Mouse (Mus musculus) hematopoietic stem cell, adult 5-6 weeks (primary cell): ENCODE data around the gene Armt1. TPM values are rescaled to one million over a fixed set of nuclear protein-coding genes. Genes with fewer than 3 reads are reported as not detected.
"Not testable (repeated sequence)": the region's sequence is repeated elsewhere in the genome, so short reads cannot be mapped to it uniquely, and the experiment has no call there.

Experiments
- ATAC-seq, 2 experiments: fragments of 125-278 bp in 1 of 2; replicated peaks in 1 of 2; 2 replicates each; pipeline ENCODE4 v1.8.0; 2016 to 2017; ENCODE audit warnings: inconsistent platforms in 2 of 2, mild to moderate bottlenecking in 2 of 2, moderate number of reproducible peaks in 2 of 2, low read depth in 1 of 2, moderate TSS enrichment in 1 of 2; ENCODE audit not compliant: low FRiP score in 2 of 2, poor library complexity in 2 of 2, severe bottlenecking in 2 of 2, insufficient read depth in 1 of 2, low TSS enrichment in 1 of 2
- total RNA-seq: library from RNA; stranded (forward); fragments of 172-1452, 232-1000 nt; gene quantifications from 2 replicates; pipeline ENCODE4 v1.2.3, GENCODE M21; 2017

The Armt1 gene
- total RNA-seq, 1 experiment from 2014 or later, result 31.4 TPM

DNA sequence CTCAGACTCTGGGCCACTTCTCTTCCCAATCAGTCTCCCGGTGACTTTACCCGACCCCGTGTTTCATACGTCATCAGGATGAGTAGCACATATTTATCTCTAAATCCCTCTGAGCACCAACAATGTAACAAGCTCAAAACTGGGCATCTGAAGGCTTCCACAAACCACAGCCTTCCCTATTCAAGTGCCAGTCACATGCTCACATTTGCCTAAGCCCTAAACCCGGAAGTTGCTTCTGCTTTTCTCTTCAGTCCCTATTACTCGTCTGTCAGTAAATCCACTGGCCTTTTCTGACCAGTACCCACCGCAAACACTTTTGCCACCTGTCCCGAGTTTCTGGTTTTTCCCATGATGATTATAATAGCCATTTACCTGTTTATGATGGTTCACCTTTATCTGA lies 1.9 kb upstream of the Armt1 start:
- peak; percentile 23 to 25; a peak in 1 of 4 replicates for ATAC-seq

DNA sequence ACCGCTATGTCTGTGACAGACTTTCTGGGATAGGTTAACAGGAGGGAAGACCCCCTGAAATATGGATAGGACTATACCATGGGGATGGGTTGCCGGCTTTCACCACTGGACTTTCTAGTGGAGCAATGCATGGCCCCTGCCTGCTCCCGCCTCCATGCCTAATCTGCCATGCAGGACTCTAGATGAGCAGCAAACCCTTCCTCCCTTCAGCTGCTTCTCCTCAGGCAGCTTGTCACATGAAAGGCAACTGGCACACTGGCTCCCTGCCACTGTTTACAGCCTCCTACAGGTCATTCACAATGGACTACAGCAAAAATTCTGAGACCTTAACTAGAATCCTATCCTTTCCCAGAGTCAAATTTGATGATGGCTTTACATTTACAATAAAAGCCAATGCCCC lies 1.4 kb upstream of the Armt1 start:
- ATAC-seq, result no peak

DNA sequence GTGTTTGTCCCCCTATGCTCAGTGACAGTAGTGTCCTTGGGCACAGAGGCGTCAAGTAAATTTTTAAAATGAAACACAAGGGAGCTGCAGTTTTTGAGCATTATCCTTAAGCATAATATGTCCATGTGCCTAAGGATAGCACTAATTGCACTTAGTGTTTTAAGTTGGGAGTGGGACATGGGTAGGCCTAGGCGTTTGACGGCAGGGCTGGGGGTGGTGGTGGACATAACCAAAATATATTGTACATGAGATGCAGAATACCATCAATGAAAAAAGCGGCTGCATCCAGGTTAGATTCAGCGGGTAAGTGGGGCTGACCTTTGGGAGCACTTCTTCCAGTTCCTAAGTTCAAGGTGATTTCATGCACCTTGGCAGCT lies 533 bp upstream of the Armt1 start:
- no peak for ATAC-seq

DNA sequence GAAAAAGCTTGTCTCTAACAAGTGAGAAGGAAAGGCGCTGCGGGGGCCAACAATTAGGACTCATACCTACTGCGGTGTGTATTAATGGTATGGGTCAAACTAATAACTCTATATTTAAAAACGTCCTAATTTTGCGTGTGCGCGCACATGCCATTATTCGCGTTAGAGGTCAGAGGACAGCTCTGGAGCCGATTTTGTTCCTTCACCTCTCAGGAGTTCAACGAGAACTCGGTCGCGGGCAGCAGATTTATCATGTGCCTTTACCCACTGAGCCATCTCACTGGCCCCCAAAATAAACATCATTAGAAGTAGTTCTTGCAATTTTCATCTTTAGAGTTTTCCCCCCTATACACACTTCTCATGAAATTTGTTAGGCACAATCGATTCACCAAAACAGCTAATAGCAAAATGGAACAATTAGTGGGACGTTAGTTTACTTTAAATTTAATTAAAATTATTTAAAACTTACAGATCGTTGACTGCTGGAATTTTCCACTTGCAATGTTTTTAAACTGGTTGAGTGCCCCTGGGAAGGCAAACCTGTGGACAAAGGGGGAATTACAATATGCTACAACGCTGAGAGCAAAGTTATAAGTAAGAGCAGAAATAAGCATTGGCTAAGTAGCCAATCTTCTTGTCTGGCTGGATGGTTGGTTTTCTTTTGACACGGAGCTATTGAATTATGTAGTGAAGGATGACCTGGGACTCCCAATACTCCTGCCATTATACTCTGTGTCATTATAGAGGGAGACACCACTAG lies 909 bp downstream of the Armt1 start:
- 0 out of 4 replicates have a peak, but pooled peaks have one; percentile 24 to 37 for ATAC-seq

DNA sequence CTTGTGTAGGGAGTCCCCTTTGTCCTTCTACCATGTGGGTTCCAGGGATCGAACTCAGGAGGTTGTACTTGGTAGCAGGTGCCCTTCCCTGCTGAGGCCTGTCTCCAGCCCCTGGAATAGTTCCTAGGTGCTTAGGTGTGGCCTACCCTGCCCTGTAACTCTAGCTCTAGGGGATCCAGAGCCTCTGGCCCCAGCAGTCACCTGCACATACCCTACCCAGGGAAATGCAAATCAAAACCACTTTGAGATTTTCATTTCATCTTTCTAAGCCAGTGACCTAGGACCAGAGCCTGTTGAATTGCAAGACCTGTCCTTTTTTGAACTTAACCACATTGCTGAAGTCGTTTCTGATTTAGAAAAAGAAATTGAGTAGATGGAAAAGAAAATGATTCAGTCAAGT lies 1.6 kb downstream of the Armt1 start:
- not testable (repeated sequence) for ATAC-seq

DNA sequence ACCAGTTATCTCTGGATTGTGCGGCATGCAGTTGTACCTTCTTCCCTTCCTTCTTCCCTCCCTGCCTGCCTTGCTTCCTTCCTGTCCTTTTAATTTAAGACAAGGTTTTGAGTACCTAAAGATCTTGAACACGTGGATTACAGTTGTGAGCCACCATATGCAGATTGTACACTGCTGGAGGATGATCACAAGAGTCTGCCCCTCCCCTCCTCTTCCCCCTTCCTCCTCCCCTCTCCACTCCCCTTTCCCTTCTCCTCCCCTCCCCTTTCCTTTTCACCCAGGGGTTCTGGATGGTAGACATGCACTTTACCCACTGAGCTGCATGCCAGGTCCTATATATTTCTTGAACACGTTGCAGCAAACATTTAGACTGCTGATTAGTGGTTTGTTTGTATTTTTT lies 3.1 kb downstream of the Armt1 start:
- no peak for ATAC-seq

DNA sequence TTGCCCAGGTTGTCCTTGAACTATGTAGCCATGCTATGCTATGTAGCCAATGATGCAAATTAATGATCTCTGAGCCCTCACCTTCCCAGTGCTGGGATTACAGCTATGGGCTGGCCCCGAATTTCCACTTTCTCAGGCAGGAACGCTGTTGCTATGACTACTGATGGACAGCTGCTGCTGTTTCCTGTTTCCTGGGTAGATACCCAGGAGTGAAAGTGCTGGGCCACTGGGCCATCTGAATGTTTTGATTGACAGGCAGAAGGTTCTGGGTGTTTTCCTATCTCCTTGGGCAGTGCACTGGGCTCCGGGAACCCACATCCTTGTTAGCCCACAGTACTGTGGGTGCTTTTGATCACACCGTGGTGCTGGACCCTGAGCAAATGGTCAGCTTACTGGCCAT lies 24.1 kb downstream of the Armt1 start:
- ATAC-seq, result 0 out of 4 replicates have a peak, but pooled peaks of 1 of the 2 experiments have one; percentile 21

DNA sequence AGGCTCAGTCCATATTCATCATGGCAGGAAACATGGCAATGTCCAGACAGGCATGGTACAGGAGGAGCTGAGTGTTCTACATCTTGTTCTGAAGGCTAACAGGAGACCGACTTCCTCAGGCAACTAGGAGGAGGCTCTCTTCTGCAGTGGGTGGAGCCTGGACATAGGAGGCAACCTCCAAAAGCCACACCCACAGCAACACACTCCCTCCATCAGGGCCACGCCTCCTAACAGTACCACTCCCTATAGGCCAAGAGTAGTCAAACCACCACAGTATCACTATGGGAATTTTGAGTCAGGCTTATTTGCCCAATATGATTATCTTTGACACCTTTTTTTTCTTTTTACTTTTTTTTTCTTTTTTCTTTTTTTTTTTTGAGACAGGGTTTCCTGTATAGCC lies 27.9 kb downstream of the Armt1 start:
- ATAC-seq, result no peak

DNA sequence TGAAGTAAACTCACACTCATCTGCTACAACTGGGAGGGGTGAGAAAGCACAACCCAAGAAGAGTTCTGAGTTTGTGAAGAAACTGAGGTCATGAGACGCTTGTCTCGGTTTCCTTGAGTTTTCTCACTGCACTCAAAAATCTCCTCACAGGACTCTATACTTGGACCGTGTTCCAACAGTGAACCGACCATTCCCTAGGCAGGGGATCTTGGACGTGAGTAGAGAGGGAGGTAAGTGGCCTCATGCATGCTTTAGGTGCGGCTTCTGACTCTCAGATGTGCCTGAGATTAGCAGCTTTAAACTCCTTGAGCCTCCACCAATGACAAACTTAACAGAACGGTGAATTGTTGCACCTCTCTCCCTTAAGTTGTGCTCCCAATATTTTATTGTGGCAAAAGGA lies 33.5 kb downstream of the Armt1 start:
- no peak for ATAC-seq

DNA sequence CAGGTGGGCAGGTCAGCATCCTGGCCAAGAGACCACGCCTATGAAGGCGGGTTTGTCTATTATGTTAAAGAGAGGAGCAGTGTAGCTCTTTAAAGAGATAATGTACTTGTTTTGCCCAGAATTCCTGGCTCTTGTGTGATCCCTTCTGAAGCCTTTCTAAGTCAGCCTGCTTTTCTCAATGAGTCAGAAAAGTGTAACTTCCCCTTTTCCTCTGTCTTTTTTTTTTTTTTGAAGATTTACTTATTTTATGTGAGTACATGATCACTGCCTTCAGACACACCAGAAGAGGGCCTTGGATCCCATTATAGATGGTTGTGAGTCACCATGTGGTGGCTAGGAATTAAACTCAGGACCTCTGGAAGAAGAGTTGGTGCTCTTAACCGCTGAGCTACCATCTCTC lies 37.1 kb downstream of the Armt1 start:
- ATAC-seq, result peak in 1 of 2 experiments; percentile 39; a peak in 2 of 4 replicates

DNA sequence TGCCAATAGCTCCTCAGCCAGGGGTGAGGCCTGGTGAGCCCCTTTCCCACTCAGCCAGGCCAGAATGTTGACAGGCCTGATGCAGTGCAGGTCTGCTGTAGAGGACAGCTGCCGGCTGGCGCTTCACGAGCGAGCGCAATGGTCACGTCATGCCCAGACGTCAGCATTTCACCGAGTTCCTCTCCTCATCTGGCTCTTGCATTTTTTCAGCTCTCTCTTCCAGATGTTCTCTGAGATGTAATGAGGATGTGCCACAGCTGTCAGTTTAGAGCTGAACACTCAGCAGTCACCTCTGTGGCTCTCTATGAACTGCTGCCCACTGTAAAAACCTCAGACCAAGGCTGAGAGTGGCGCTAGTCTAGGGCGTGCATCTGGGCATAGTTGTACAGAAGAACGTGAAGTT lies 41.3 kb downstream of the Armt1 start:
- no peak for ATAC-seq

DNA sequence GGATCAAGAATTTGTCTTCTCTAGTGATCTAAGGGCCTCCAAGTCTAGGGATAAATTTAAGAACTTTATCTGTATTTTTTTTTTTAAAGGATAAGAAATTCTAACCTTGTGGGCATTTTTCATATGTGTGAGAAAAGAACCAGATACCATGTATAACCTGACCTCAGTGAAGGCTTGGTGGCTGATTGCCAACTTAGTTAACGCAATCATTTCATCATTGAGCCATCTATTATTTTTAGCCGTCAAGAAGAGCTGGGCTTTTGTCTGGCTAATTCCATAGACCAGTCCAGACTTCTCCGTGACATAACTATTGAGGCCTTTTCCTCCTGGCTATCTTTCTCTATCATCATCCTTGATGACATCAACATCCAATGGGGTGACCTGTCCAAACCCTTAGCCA lies 43.2 kb downstream of the Armt1 start:
- no peak for ATAC-seq

DNA sequence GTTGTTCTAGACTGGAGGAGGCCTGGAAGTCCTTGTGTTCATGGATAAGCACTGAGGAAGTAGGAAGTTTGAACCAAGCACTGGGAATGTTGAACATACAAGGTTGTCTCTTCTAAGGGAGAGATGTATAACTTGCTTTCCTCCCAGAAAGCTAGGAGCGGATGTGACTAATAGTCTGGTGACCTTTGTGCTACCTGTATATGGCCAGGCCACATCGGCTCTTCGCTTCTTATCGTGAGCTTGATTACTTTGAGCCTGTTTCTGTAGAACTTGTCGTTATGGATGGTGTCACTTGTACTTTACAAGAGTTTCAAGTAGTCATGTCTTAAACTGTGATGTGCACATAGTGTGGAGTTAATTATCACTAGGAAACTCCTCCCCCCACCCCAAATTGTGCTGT lies 44.3 kb downstream of the Armt1 start:
- no peak for ATAC-seq

DNA sequence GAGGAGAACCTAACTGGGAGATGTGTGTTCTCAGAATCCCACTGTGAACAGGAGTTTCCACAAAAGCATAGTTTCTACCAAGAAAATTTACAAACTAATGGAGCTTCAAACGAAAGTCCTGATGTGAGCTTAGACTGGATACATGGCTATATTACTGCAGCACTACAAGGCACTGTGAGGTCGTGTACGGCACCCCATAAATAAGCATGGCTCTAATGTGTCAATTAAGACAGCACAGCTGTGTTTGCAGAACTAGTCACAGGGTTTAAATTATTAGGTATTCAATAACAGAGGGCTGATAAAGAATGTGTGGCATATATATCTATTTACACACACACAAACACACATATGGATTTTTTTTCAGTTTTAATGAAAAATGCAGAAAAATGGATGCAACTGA lies 48.7 kb downstream of the Armt1 start:
- ATAC-seq, result no peak

DNA sequence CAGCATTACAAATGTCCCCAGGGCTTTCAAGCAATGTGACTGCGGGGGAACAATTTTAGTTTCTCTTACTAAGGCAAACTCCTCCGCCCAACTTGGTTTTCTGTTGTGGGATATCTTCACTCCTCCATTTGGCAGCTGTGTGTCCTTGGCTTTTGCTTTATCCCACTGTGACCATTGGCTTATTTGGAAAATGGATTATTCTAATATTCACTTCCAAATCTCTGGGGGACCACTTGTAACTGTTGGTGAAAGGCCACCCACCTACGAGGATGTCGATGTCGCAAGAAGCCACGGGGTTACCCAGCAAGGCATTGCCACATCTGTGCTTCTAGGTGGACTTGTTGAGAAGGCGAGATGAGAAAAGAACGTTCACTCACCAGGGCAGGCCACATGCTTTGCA lies 49.4 kb downstream of the Armt1 start:
- ATAC-seq, result no peak

DNA sequence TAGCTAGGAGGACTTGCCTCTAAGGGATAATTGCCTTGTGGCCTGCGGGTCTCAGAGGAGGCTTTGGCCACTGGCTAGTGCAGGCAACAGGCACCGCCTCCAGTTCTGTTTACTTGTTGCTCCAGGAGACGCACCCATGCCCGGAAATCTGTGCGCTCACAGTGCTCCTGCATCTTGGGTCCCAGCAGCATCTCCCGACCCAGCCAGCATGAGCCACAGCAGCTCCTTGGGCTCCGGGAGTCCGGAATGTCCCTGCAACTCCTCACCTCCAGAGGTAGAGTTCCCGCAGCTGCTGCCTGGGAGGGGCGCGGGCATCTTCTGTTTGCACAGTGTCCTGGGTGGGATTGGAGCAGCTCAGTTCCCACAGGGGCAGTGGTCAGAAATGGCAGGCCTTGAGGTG lies 50.1 kb downstream of the Armt1 start, which contains the start of gene Ccdc170:
Gene Ccdc170 (plus strand): TSS at position 148 of the 400 bp plus-strand sequence.
- no peak for ATAC-seq

DNA sequence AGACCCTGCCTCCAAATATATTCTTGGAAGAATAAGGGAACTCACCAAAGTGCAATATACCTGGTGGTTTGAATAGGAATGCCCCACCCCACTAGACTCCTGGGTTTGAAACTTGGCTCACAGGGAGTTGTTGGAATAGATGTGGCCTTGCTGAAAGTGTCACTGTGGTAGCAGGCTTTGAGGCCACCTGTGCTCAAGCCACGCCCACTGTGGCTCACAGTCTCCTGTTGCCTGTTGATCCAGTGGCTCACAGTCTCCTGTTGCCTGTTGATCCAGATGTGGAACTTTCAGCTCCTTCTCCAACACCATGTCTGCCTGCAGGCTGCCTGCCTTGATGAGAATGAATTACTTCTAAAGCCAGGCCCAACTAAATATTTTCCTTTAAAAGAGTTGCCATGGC lies 51.6 kb downstream of the Armt1 start:
- ATAC-seq, result no peak

DNA sequence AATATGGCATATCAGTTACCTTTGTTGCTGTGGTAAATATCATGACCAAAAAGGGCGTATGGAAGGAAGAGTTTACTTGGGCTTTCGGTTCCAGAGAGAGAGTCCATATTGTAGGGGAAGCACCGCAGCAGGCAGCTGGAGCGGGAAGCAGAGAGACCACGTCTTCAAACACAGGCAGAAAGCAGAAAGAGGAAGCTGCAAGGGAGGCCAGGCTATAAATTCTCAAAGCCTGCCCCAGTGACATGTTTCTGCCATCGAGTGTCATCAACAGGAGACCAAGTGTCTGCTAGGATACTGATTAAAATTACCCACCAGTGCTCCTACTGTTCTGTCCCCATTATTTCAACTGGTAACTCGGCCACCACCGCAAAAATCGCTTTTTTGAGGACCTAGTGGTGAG lies 52.7 kb downstream of the Armt1 start:
- 0 out of 4 replicates have a peak, but pooled peaks of 1 of the 2 experiments have one; percentile 25 for ATAC-seq

DNA sequence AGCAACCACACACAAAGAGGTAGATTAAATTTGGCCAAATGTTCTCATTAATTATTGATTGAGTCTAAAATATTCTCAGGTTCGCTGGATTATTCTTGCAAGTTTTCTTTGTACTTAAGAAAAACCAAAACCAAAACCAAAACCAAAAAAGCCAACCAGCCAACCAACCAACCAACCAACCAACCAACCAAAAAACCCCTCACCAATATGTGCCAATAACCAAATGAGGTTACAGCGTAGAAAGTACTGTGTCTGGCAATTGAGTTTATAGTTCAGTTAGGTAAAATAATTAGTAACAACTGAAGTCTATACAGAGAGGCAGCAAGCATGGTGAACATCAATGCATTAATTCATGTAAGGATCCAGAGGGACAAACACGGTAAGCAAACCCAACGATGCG lies 57.6 kb downstream of the Armt1 start:
- ATAC-seq, result no peak
